Mouse (Mus musculus): Measurements from ENCODE around the gene Vav3.

GRCm38 (mm10) chr3:109309317-109310265 lies 30.9 kb upstream of the Vav3 start:
- no peak for TF ChIP-seq CTCF (conservative IDR thresholded peaks at IDR 0.05 in 1 of 2, IDR thresholded peaks at IDR 0.05 in 1 of 2; ENCODE audit: low read depth in 2 of 2, low read length in 2 of 2)
- no peak for TF ChIP-seq KAT2A (IDR thresholded peaks at IDR 0.05; ENCODE audit: insufficient replicate concordance, low read length)
- no peak for TF ChIP-seq ZMIZ1 (IDR thresholded peaks at IDR 0.05; ENCODE audit: low read depth, low read length)
